ENCODE assay signal across 8 mouse cellular contexts in the genomic region with DNA sequence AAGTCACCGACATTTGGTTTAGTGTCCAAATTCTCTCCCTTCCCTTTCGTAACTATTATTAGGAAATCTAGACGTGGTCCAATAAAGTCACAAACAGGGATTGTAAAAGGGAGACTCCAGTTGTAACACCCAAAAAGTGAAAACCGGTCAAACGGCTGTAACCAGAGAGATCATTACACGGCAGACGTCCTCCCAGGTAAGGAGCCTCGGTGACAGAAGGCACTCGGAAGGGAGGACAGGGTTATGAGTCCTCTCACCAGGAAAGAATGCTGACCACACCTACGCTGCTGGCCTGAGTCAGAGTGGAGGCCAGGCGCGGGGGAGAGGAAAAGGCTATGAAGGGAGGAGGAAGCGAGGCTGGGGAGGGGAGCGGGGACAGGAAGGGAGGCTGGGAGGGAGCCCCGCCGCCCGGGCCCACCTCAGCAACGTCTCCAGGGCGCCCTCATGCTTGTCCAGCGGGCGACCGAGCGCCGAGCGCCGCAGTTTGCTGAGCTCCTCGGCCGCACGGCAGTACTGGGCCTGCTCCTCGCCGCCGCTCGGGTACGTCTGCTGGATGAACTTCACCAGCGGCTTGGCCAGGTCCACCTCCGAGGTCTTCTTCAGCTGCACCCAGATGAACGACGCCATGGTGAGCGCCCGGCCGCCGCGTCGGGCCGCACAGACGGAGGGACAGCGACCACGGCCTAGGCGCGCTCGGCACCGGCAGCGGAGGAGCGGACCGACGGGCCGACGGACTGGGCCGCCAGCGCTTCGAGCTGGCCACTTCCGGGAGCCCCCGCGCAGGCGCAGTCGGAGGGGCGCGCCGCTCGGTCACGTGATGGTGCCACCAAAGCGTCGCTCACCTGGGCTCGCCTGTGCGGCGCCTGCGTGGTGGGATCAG. TPM values are rescaled to one million over a fixed set of nuclear protein-coding genes. Genes with fewer than 3 reads are reported as not detected.
A peak's percentile ranks its signal among the peaks of the same experiment; 100 is the strongest.
DNase-seq lines count a peak whose midpoint lies in the region; ATAC-seq lines count a peak whose summit lies in the region.

A gene (minus strand): TSS at position 779 of the 880 bp plus-strand sequence.

- H3K4me3 ChIP-seq in hindbrain, embryonic 14.5 days (replicated peaks; ENCODE audit: low read length), result peak within 1 kb of the TSS; percentile 83

- H3K4me1 ChIP-seq in hindbrain, embryonic 14.5 days (replicated peaks; ENCODE audit: control insufficient read depth, insufficient read depth, low read length), result peaks cover 23% of the 10 kb centered on the region

- peak; percentile 92 for ATAC-seq in hindbrain, embryonic 14.5 days (ENCODE audit: low FRiP score)

- no peaks in the 10 kb centered on the region for H3K36me3 ChIP-seq in hindbrain, embryonic 14.5 days (replicated peaks; ENCODE audit: control insufficient read depth, insufficient read depth)

- peak within 1 kb of the TSS; percentile 85 for H3K4me2 ChIP-seq in hindbrain, embryonic 14.5 days (replicated peaks)

- DNase-seq in R1 (ENCODE audit: low read depth, low spot score), result peak; percentile 75
- DNase-seq in cerebellum, postnatal 25 days, result peak; percentile 97 to 98
- DNase-seq in frontal cortex, postnatal 25 days (ENCODE audit: low spot score in 2 of 2), result peak; percentile 84 to 90
- DNase-seq in hindbrain, embryonic 14.5 days (ENCODE audit: low spot score), result peak; percentile 92
- DNase-seq in layer of hippocampus, postnatal 36 days, result peak; percentile 91
- peak; percentile 91 for DNase-seq in lung, postnatal 36 days
- peak; percentile 91 for DNase-seq in retina, postnatal 1 day
- DNase-seq in urinary bladder, adult 18-20 months (ENCODE audit: low spot score in 2 of 2), result peak; percentile 87 to 91

- no peaks in the 10 kb centered on the region for H3K9me3 ChIP-seq in hindbrain, embryonic 14.5 days (ENCODE audit: control insufficient read depth, low read length)

- H3K27me3 ChIP-seq in hindbrain, embryonic 14.5 days (ENCODE audit: control insufficient read depth, insufficient read depth, low read length), result no peaks in the 10 kb centered on the region

- 2% methylated on average over 70 of the region's 77 CpGs for WGBS in hindbrain, embryonic 14.5 days

- peak within 1 kb of the TSS; percentile 84 for H3K27ac ChIP-seq in hindbrain, embryonic 14.5 days

- H3K9ac ChIP-seq in hindbrain, embryonic 14.5 days, result peak within 1 kb of the TSS; percentile 85

RNA-seq across cellular contexts. Expression of the gene that starts here (rescaled TPM):
- polyA plus RNA-seq in hindbrain, embryonic 14.5 days (2014; fragmentation: Nextera tagmentation; extraction: Ambion mirVana), result 38.3 and 45.2 TPM in 2 replicates
- 10 to 100 TPM; 65.3 to 68.0 TPM for total RNA-seq in layer of hippocampus, postnatal 36 days (2021)

Comparison
In these comparisons a context has a peak if more than half of its experiments do, and no peak if none do; other contexts are left out.
1. Peak in every context shown above with its lines: DNase-seq, ATAC-seq, H3K4me3 ChIP-seq and H3K27ac ChIP-seq.